Mouse (Mus musculus) frontal cortex, adult (tissue): ENCODE data around the gene Srp14.

Experiments
- ATAC-seq: cut with Nextera tagmentation; 2 replicates; pipeline ENCODE4 v1.9.2; 2017; ENCODE audit warnings: mild to moderate bottlenecking, moderate library complexity, mixed read lengths; ENCODE audit not compliant: low TSS enrichment

Gene Srp14

DNA sequence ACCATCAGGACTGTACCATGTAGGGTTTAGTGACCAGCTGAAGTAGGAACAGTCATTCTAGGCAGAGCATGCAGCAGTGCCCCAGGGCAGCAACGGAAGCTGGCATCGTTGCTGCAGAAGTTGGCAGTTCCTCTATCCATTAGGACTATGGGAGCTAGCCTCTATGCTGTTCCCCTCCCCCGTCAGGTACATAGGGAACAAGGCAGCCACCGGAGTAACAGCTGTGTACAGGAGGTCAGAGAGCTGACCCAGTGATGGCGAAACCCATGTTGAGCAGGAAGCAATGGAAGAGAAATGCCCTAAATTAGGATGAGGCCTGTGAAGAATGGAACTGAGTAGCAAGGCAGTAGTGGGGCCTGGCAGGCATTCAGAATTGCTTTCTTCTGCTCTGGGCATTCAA is 37.3 kb downstream of the Srp14 start:
- ATAC-seq, result 0 out of 2 replicates have a peak, but pooled peaks have one; percentile 24

GRCm38 (mm10) chr2:118431589-118431988 is 47.9 kb downstream of the Srp14 start:
- ATAC-seq, result no peak

DNA sequence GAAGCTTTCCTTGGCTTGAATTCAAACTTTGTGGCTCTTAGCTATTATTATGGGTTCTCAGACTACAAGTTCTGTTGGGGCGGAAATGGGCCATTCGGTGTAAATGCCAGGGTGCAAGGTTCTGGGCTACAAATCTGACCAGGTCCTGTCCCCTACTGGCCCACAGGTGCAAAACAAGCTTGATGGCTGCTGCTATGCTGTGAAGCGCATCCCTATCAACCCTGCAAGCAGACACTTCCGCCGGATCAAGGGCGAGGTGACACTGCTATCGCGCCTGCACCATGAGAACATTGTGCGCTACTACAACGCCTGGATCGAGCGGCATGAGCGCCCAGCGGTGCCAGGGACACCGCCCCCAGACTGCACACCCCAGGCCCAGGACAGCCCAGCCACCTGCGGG is 48.9 kb downstream of the Srp14 start:
- no peak for ATAC-seq

DNA sequence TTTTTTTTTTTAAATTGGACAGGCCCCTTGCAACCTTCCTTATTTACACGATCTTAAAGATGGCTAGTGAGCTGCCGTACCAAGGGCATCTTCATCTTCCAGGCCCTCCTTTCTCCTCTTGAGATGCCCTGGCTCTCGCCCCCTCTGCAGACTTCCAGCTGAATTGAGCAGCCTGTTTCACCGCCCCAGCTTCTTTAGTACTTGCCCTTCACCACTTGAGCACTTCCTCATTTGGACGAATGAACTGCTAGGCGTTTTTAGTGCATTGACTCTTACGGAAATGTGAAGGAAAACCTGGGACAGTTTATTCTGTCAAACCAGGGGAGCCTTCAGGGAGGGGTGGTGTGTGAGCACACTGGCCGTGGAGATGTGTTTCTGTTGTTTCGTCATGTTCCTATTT is 50.2 kb downstream of the Srp14 start:
- no peak for ATAC-seq

DNA sequence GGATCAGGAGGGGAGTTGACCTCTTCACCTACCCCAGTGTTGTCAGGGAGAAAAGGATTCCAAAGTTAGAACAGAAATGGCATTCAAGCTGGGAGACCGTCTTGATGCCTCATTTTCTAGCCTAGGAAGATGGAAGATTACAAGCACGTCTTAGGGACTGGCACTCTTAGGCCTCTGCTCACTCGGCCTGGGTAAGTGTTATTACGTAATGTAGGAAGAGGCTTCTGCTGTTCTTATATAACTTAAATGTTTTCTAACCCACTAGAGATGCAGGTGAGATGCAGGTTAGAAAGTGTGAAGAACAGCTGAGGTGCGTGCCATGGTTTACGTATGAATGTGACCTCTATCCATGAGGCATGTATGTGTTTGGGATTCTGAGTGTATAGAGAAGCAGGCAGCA is 51.2 kb downstream of the Srp14 start:
- ATAC-seq, result no peak
